Mouse (Mus musculus): ENCODE measurements at regions not wholly inside any gene's neighbourhood (a gene's known extent, or its start where the extent isn't known, plus 50 kb on each side); places are given as distances from the start of the nearest gene placed in this dataset.

DNA sequence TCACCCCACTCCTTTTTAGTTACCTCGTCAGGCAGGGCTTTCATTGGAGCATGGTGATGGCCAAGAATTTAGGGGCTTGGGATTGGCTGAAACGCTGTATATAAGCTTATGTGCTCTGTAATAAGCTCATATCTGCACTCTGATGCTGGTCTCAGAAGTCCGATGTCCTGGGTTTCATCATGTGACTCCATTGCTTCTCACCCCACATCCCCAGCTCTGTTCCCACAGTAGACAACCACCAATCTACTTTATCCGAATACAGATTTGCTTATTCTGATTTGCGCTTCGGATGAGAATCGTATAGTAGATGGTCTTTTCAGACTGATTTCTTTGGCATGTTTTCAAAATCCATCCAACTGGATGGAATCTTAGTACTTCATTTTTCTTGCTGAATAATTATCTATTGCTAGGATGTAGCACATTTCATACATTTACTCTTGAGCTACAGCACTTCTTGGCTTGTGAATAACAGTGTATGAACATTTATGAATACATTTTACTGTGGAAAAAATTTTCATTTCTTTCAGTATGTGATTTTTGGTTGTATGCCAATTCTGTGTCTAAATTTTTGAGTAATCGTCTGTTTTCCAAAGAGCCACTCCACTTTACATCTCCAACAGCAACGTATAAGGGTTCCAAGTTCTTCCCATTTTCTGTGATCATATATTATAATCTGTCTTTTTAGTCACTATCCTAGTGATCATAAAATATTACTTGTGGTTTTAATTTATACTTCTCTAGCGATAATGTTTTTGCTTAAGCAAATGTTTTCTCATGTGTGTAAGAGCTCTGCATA lies 185.7 kb downstream of the Hace1 start:
- no peak for DNase-seq (ENCODE audit: low read depth)

DNA sequence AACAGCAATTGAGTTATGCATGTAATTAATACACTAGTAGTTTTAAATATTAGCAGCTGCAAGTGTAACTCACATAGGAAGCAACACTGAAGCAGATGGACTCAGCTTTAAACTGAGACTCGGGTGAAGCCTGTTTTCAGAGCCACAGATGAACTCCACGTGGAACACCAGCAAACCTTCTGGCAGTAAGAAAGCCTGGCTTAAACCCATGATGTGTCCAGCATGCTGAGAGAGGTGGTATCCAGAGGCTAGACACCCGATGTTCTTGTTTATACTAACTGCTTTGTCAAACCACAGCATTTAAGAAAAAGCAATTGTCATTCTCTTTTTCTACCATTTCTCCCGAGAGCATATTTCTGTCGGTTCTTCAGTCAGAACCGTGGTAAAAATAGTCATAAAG lies 202.1 kb downstream of the Hace1 start:
- no peak for DNase-seq (ENCODE audit: low read depth)

GRCm38 (mm10) chr10:45783026-45783425 lies 205.4 kb downstream of the Hace1 start:
- DNase-seq (ENCODE audit: low read depth) = no peak

DNA sequence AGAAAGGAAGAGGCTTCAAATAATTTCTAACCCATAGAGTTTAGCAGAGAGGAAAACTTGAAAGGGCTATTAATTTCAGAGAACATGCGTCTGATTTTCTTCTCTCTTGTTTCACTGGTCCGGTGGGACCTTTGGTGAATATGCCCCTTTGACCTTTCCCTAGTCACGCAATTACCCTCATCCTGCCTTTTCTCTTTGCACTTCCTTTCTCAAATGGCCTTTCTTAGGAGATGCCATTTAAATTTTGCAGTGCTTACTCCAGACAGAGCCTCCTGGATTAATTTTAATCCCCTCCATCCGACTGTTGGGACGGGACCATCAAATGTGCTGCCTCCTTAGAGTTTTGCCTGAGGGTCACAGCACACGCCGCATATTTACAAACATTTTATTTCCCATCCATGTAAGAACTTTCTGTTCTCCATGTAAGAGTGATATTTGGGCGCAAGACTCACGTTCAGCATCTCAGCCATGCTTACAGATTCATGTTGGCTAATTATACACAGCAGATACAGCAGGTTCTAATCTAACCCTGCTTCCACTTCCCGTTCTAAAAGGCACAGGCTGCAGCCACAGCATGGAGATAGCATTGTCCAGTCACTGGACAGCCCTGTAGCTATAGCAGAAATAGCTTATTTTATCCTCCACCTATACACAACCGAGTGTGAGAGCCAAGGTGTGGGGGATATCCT lies 206.0 kb downstream of the Hace1 start:
- no peak for DNase-seq (ENCODE audit: low read depth)

GRCm38 (mm10) chr10:45784150-45784479 lies 206.5 kb downstream of the Hace1 start:
- DNase-seq (ENCODE audit: low read depth) = no peak

DNA sequence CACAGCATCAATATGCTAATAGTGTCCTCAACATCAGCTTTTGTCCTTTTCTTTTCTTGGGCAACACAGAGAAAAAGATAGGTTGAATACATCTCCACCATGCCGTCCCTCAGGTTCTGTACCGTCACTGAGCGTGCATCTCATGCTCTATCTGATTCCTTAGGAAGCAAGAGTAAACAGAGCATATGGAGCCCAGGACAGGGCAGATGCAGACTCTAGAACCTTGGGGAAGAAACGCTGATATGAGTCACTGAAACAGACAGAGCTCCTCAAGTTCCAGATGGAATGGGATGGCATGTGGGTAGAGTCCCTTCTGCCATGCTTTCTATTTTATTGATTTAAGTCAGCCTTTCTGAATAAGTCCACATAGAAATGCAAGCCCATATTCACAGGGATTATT lies 206.9 kb downstream of the Hace1 start:
- DNase-seq (ENCODE audit: low read depth) = no peak

GRCm38 (mm10) chr10:45788356-45788755 lies 210.7 kb downstream of the Hace1 start:
- no peak for DNase-seq (ENCODE audit: low read depth)

- DNase-seq (ENCODE audit: low read depth) = no peak
Observed at GRCm38 (mm10) chr10:45795582-45795981, 218.0 kb downstream of the Hace1 start.

- peak; percentile 34 for DNase-seq (ENCODE audit: low read depth)
Observed at GRCm38 (mm10) chr10:45800070-45800851, 222.6 kb downstream of the Hace1 start.

DNA sequence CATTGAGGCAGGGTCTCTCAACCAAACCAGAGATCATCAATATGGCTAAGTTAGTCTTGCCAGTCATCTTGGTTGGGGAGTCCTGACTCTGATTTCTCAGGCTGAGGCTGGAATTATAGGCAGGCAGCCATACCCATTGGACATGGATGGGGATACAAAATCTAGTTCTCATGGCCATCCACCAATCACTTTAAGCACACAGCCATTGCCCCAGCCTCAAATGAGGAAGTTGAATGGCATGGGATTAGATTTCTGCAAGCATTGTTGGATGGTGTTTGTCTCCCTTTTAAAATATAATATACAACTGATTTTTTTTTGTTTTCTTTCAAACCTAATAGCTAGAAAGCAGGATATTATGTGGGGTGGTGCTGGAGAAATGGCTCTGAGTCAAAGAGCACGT lies 223.8 kb downstream of the Hace1 start:
- DNase-seq (ENCODE audit: low read depth) = no peak

DNA sequence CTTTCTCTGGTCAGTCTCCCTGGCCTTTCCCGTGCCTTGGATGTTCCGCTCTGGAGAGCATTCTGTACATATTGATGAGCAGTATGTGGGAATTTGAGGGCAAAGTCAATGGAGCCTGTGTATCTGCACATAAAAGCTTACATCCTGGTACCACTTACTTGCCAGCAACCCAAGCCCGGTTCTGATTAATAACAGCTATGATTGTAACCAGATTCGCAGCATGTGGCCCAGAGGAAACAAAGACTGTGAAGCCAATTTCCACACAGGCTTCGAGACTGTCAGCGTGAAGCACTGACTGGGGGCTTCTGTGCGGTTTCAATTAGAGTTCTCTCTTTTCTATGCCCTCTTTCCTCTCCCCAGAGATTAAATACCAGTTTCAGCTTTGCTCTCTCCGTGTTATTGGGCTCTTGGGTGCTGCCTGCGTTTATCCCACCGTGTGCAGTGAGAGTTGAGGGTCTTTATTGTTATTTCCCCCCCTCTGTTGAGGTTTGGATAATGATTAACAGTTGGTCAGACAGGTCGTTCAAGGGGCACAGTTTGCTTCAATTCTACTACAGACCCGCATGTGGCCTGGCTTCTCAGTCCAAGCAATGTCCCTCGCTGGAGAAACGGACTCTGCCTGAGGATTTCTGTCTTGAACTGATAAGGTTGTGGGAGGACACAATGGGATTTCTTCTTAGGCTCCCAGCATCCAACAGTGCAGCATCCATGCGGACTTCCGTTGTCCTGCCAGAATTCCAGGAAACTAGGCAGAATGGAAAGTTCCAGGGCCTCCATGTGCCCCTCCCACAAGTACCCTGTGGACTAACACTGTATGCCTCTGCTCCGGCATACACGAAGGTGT lies 229.6 kb downstream of the Hace1 start:
- DNase-seq (ENCODE audit: low read depth) = no peak

DNA sequence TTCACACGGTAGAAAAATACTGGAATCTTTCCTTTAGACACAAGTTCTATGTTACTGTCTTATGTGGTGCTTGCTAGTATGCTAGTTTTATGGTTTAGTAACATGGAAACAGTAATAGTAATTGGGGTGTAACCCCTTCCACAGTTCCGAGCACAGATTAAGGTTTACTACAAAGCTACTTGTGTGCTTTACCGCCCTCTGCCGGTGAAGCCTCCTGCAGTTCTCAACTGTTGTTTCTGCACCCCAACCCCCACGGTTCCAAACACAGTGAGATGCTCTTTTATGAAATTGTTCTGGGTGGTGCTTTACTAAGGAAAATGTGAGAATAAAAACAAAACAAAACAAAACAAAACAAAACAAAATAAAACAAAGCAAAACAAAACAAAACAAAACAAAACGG lies 234.3 kb downstream of the Hace1 start:
- DNase-seq (ENCODE audit: low read depth) = peak; percentile 17

- no peak for DNase-seq (ENCODE audit: low read depth)
Observed at GRCm38 (mm10) chr10:45813804-45814203, 236.2 kb downstream of the Hace1 start.

DNA sequence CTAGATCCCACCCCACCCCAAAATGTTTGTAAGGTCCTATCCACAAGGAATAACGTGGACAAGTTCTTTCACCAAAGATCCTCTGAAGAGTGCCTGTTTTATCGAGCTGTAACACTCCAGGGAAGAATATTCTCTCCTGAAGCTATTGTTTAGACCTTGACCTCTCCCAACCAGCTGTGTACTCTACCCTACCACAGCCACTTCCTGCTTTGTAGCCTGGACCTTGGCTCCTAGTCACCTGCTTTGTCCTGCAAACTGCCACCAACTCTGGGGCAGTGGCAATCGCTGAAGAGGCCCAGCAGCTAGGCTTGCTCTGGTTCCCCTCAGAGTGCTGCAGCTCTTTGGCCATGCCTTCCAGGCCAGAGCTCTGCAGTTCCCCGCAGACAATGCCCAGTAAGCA lies 239.1 kb downstream of the Hace1 start:
- no peak for DNase-seq (ENCODE audit: low read depth)

DNA sequence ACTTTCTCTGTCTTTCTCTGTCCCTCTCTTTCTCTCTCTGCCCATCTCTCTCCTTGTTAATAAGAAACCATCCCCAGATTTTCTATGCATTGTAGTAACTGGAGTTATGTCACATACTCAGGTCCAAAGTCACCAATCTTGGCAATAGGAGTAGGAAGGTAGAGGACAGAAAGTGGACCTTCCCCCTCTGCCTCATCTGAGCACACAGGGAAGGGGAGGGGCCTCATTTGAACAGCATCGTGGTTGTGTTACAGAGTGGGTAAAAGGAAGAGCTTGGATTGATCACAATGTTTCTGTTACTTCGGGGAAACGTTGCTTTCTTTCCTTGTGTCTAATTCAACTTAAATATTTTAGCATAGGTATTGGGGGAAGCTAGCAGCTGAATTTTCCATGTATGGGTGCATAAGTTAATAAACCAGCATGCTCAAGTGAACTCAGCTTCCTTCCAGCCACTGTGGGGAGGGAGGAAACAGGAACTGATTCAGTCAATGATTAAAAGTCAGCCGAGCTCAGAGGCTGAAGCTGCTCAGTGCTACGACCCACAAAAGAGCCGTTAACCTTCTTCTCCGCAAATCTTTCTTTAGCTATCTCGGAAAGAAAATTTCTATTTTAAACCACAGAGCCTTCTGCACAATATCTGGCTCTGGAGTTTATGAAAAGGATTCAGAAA lies 243.5 kb downstream of the Hace1 start:
- DNase-seq (ENCODE audit: low read depth) = peak; percentile 18

DNA sequence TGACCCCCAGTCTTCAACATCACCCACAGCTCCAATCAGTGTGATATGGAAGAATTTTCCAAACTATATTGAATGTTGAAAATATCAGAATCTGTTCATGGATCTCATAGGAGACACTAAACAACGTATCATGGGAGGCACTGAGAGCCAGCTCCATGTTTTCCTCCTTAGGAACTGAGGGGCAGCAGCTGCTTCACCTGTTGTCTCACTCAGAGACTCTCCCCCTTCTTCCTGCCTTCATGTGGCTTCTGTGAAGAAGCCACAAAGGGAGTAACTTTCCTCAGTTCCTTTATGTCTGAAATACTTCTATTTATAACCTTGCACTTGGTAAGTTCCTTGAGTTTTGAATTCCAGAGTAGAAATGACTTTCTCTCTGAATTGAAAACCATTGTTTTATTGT lies 244.6 kb downstream of the Hace1 start:
- DNase-seq (ENCODE audit: low read depth) = no peak

DNA sequence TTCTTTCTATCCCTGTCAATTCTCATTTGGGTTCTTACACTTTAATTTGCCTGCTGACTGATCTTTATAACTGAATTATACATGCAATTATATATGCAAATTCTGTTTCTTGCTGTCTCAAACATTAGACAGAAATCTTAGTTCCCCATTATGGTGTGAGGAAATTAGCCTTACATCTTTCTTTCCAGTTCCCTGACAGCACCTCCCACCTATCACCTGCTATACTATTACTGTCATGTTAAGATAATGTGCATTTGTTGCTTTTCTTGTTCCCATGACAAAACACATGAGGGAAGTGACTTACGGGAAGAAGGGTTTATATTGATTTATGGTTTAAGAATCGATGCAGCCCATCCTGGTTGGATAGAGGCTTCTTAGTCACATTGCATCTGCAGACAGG lies 246.0 kb downstream of the Hace1 start:
- DNase-seq (ENCODE audit: low read depth) = no peak

DNA sequence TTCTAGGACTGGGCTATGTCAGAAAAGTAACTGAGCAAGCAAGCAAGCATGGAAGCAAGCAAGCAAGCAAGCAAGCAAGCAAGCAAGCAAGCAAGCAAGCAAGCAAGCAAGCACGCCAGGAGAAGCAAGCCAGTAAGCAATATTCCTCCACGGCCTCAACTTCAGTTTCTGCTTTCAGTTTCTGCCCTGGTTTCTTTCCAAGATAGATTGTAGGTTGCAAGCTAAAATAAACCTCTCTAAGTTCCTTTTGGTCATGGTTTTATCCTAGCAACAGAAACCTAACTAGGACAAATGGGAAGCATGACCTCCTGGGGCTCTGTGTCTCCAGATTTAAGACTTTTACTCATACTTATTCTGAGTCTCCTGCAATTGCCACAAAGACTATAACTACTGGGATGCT lies 271.0 kb downstream of the Hace1 start:
- no peak for DNase-seq (ENCODE audit: low read depth)

DNA sequence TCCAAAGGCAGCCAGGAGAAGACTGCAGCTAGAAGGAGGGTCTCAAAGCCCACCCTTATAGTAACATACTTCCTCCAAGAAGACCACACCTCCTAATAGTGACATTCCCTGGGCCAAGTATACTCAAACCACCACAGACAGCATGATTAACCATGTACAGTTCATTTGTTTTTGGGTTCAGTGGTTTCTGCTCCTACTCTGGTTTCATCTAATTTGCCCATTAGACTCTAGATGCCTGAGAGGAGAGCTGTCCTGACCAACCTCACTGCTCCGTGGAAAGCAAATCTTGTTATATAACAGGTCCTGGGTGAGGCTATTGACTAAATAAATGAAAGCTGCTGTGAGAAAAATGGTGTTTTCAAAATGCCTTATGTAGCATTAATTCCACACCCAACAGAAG lies 272.2 kb downstream of the Hace1 start:
- DNase-seq (ENCODE audit: low read depth) = no peak

DNA sequence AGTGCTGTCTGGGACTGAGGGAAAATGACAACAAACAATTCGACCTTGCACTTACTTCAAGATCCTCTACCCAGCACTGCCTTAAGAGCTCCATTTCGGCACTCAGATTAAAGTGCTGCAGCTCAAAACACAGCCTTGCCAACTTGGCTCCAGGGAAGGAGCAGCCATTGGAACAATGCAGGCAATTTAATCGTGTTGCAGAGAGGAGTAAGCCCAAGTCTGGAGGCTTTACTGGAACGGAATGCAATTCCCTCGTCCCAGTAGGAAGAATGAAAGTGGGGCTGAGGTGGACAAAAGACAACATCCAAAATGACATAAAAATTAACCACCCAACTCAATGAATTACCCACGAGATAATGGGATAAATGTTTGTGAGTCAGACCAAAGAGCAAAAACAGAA lies 273.0 kb downstream of the Hace1 start:
- no peak for DNase-seq (ENCODE audit: low read depth)

- no peak for DNase-seq (ENCODE audit: low read depth)
Observed at GRCm38 (mm10) chr10:45852688-45853087, 275.1 kb downstream of the Hace1 start.

DNA sequence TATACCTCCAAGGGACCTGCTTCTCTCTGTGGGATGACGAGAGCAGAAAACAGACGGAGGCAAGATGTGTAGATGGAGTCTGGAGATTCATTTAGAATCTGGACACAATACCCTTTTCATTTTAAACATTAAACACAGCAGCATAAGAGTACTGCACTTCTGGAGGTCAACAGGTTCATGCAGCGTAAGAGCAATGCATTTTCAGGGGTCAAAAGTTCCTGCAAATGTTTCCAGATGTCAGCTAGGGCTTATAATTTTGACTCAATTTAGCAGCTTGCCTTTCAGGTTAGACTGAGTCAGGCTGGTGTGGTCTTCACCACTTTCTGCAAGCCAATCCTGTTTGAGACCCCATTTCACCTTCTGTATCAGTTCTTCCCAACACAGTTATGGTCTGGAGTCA lies 277.9 kb downstream of the Hace1 start:
- no peak for DNase-seq (ENCODE audit: low read depth)
